Mouse (Mus musculus): Measurements from ENCODE around the gene 1700013H16Rik. TPM values are rescaled to one million over a fixed set of nuclear protein-coding genes. Genes with fewer than 3 reads are reported as not detected.

1700013H16Rik gene
- polyA plus RNA-seq, 1 experiment from 2014 or later = not detected

DNA sequence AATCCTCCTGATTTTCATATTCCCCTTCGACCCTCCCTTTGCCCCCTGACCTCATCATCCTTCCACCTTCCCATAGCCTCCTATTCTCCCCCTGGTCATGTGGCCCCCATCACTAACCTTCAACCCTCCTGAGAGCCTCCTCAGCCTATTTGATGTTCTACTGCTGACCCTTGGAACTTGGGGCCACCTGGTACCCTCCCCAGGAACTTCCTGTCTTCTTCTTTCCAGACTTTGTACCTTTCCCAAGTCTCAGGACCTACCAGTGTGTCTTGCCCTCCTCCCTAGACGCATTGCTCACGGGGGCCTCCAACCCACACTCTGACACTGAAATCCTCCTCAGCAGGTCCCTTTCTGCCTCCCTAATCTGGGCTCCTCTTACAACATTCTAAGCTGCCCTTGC, 55.0 kb downstream of the 1700013H16Rik start:
- Histone ChIP-seq H3K36me3 (ENCODE audit: control insufficient read depth, insufficient read depth, low read length) (no peaks in the 10 kb centered on the region), H3K4me2 (replicated peaks; ENCODE audit: low read depth, low read length) (no peak overlapping the region), H3K4me1 (ENCODE audit: control insufficient read depth, insufficient read depth, low read length) (no peaks in the 10 kb centered on the region), H3K27ac (ENCODE audit: low read depth, low read length) (no peak overlapping the region), H3K4me3 (ENCODE audit: low read length) (no peak overlapping the region), H3K9me3 (ENCODE audit: control insufficient read depth, low read length) (no peaks in the 10 kb centered on the region), H3K27me3 (ENCODE audit: control insufficient read depth, insufficient read depth, low read length) (no peaks in the 10 kb centered on the region), H3K9ac (ENCODE audit: low read depth, low read length) (no peak overlapping the region)
- no peak for ATAC-seq (ENCODE audit: low FRiP score, low TSS enrichment)
- 62% methylated on average over 3 of the region's 3 CpGs for WGBS

DNA sequence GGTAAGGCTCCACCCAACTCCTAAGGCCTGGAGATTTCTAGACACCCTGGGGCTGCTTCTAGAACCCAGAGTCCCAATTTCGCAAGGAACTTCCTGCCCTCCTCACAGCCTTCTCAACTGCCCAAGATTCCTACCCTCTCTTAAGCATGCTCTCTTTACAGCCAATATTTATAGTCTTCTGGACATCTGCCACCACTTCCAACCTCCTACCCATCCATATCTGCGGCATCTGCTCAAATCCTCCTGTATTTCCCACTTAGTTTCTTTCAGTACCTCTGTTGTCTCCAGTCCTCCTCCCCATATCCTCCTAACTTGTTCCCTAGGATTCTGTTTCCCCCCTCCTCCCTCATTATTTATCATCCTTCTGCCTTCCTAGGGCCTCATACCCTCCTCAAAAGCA, 58.4 kb downstream of the 1700013H16Rik start:
- H3K4me3 ChIP-seq (ENCODE audit: low read length) = no peak overlapping the region
- no peak for ATAC-seq (ENCODE audit: low FRiP score, low TSS enrichment)
- H3K4me1 ChIP-seq (ENCODE audit: control insufficient read depth, insufficient read depth, low read length) = no peaks in the 10 kb centered on the region
- WGBS = 78% methylated on average over 2 of the region's 2 CpGs
- no peaks in the 10 kb centered on the region for H3K9me3 ChIP-seq (ENCODE audit: control insufficient read depth, low read length)
- H3K36me3 ChIP-seq (ENCODE audit: control insufficient read depth, insufficient read depth, low read length) = no peaks in the 10 kb centered on the region
- H3K27ac ChIP-seq (ENCODE audit: low read depth, low read length) = no peak overlapping the region
- H3K4me2 ChIP-seq (replicated peaks; ENCODE audit: low read depth, low read length) = no peak overlapping the region
- H3K27me3 ChIP-seq (ENCODE audit: control insufficient read depth, insufficient read depth, low read length) = no peaks in the 10 kb centered on the region
- no peak overlapping the region for H3K9ac ChIP-seq (ENCODE audit: low read depth, low read length)

DNA sequence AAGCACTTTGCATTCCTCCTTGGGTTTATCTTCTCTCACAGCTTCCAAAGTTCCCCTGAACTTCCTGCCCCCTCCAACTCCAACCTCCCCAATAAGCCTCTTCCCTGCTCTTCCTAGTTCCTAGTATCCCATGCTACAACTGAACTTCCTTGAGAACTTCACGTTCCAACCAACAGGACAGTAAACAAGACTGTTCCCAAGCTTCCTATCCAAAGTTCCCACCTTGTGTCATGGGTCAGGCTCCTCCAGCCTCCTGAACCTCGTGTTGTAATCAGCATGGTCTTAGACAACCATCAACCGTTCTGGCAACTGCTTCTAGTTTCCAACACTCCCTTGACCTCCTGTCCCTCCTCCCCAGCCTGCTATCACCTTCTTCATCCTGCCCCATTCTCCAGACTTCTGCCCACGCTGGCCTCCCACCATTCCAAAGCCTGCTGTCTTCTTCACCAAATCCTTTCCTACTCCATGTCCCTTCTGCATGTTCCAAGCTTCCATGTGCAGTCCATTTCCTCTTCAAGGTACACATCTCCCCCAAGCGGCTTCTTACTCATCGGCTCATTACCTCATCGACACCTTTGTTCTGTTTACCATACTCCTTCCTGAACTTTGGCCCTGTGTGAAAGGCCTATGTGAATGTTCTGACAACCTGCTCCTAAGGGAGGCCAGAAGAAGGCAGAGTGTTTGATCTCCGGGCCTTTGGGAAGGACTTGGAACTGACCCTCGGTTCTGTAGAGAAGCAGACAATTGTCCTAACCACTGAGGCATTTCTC, 63.4 kb downstream of the 1700013H16Rik start:
- WGBS = 74% methylated on average over 9 of the region's 9 CpGs
- no peak overlapping the region for H3K27ac ChIP-seq (ENCODE audit: low read depth, low read length)
- no peaks in the 10 kb centered on the region for H3K9me3 ChIP-seq (ENCODE audit: control insufficient read depth, low read length)
- H3K9ac ChIP-seq (ENCODE audit: low read depth, low read length) = no peak overlapping the region
- no peaks in the 10 kb centered on the region for H3K27me3 ChIP-seq (ENCODE audit: control insufficient read depth, insufficient read depth, low read length)
- no peaks in the 10 kb centered on the region for H3K4me1 ChIP-seq (ENCODE audit: control insufficient read depth, insufficient read depth, low read length)
- H3K4me2 ChIP-seq (replicated peaks; ENCODE audit: low read depth, low read length) = no peak overlapping the region
- H3K36me3 ChIP-seq (ENCODE audit: control insufficient read depth, insufficient read depth, low read length) = no peaks in the 10 kb centered on the region
- no peak overlapping the region for H3K4me3 ChIP-seq (ENCODE audit: low read length)
- no peak for ATAC-seq (ENCODE audit: low FRiP score, low TSS enrichment)

DNA sequence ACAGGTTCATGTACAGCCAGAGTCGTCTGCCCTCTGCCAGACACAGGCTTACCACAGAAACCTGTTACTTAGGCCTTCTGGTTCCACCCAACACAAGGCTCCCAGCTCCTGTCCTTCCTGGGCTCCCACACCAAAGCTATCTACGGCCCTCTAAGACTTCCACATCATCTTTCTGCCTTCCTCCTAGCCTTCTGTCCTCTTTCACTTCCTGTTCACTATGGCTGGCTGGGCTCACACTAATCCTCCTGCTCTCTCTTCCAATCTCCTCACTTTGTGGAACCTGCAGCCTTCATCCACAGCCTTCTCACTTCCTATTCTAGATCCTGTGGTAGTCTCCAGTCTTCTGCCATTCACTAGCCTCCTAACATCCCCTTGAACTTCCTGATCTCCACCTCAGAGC, 64.5 kb downstream of the 1700013H16Rik start:
- H3K9me3 ChIP-seq (ENCODE audit: control insufficient read depth, low read length) = no peaks in the 10 kb centered on the region
- WGBS = 78% methylated on average over 2 of the region's 2 CpGs
- H3K27ac ChIP-seq (ENCODE audit: low read depth, low read length) = no peak overlapping the region
- H3K27me3 ChIP-seq (ENCODE audit: control insufficient read depth, insufficient read depth, low read length) = no peaks in the 10 kb centered on the region
- H3K4me3 ChIP-seq (ENCODE audit: low read length) = no peak overlapping the region
- no peak overlapping the region for H3K4me2 ChIP-seq (replicated peaks; ENCODE audit: low read depth, low read length)
- H3K4me1 ChIP-seq (ENCODE audit: control insufficient read depth, insufficient read depth, low read length) = no peaks in the 10 kb centered on the region
- no peak for ATAC-seq (ENCODE audit: low FRiP score, low TSS enrichment)
- H3K36me3 ChIP-seq (ENCODE audit: control insufficient read depth, insufficient read depth, low read length) = no peaks in the 10 kb centered on the region
- no peak overlapping the region for H3K9ac ChIP-seq (ENCODE audit: low read depth, low read length)

Other genes with a start within 250 kb of the 1700013H16Rik start
- 58.7 and 71.4 TPM in 2 replicates for gene Rtl8c, start 149.8 kb downstream of the 1700013H16Rik start, polyA plus RNA-seq (2014; fragmentation: Nextera tagmentation; extraction: Ambion mirVana)
- not detected in 2 replicates for gene Gm14597, start 148.9 kb downstream of the 1700013H16Rik start, polyA plus RNA-seq (2014; fragmentation: Nextera tagmentation; extraction: Ambion mirVana)
- gene Rtl8a, start 114.1 kb downstream of the 1700013H16Rik start, polyA plus RNA-seq (2014; fragmentation: Nextera tagmentation; extraction: Ambion mirVana) = 73.2 and 78.7 TPM in 2 replicates
- 58.9 and 71.0 TPM in 2 replicates for gene Rtl8b, start 87.4 kb downstream of the 1700013H16Rik start, polyA plus RNA-seq (2014; fragmentation: Nextera tagmentation; extraction: Ambion mirVana)
- gene 4930502E18Rik, start 33.0 kb downstream of the 1700013H16Rik start, polyA plus RNA-seq (2014; fragmentation: Nextera tagmentation; extraction: Ambion mirVana) = 0.80 and 1.4 TPM in 2 replicates
- 0.15 TPM in 1 of 2 replicates, not detected in the other for gene Zfp36l3, start 18.6 kb upstream of the 1700013H16Rik start, polyA plus RNA-seq (2014; fragmentation: Nextera tagmentation; extraction: Ambion mirVana)
- 0.35 and 1.2 TPM in 2 replicates for gene Xlr, start 39.9 kb upstream of the 1700013H16Rik start, polyA plus RNA-seq (2014; fragmentation: Nextera tagmentation; extraction: Ambion mirVana)

Data from kidney, embryonic 14.5 days (tissue).